Mouse (Mus musculus) left cerebral cortex, postnatal 10 days (tissue): ENCODE data around the gene Add2. TPM values are rescaled to one million over a fixed set of nuclear protein-coding genes. Genes with fewer than 3 reads are reported as not detected.
A peak's percentile ranks its signal among the peaks of the same experiment; 100 is the strongest.
"Not testable (repeated sequence)": the region's sequence is repeated elsewhere in the genome, so short reads cannot be mapped to it uniquely, and the experiment has no call there.

ENCODE experiments used
- DNase-seq, 2 experiments: peaks; one replicate each; pipeline ENCODE4 v3.0.0; 2021 to 2022; ENCODE audit warnings: low spot score in 2 of 2, mixed read lengths in 1 of 2; ENCODE audit errors: extremely low spot score in 1 of 2
- intact Hi-C: fragments of 180-260 bp; cut with DNase I; formaldehyde crosslinking; loops from one replicate; pipeline ENCODE4 v1.15.1; 2025
- total RNA-seq, 2 experiments: library from RNA; stranded (reverse); gene quantifications; 2 replicates each; pipeline ENCODE4 v1.2.3; 2021

Gene Add2
- total RNA-seq, result 100 to 1,000 TPM; 198 to 206 TPM

DNA sequence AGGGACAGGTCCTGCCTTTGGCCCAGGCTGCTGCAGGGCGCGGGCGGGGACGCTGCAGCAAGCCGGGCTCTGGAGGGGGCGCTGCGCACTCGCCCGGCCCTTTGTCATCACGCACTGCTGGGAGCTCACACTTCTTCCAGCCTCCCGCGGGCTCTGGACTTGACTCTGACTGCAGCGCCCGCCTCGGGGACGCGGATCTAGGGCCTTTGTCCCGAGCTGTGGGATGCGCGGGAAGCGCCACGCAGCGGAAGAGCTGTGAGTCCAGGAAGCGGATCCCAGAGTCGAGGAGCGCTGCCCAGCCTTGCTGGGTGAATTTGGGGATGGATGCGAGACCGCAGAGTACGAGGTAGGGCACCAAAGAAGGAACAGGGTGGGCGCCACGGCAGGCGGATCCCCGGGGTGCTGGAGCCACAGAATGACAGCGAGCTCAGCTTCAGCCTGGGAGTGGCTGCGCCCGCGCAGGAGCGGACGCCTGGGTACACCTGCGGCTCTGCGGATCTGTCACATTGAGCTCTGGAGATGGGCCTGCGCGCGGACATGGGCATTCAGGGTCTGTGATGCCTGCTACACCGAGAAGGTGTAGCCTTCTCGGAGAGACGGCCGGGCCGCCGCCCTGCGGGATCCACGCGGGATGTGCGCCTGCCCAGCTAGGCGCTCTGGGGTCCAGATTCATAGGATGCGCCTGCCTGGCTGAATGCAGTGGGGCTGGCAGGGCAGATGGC is at the start of gene Add2:
Gene Add2, plus strand, starts transcription at position 81 of the 722 bp plus-strand sequence.
- intact Hi-C loops, result loop anchor here (5.0 kb wide), 2 partner anchors 59 to 334 kb away; no protein-coding TSS in a partner anchor
- peak; percentile 55 to 75 for DNase-seq

DNA sequence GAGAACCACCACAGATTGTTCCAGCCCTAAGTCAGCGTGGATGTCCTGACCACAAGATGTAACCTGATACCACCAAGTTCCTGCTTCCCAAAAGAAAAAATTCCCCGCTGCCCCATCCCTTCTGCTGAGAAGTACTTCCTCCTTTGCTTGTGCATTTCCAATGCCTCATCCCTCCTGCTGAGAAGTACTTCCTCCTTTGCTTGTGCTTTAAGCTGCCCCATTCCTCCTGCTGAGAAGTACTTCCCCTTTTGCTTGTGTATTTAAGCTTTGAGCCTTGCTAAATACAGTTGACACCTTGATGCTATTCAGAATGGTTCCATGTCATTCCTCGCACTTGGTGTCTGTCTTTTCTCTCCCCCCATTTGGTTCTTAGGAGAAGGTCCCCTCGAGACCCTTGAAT is 49.7 kb upstream of the Add2 start:
- intact Hi-C loops, DNase-seq: not testable (repeated sequence)

DNA sequence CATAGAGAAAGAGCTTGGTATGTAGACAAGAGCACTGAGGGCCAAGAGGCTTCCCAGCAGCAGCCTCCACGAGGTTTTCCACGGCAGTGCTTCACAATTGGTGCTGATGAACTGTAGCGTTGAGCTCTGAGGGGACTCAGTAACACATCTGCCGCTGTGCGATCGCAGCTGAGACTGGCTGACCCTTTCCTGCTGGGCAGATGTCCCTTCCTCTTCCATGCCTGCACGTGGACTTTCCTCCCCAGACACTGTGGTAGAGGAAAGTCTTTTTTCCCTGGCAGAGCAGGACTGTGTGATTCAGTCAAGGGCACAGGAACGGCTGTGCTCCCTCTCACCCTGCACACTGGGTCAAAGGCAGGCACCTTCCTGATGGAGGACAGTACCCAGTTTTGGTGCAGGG is 44.1 kb upstream of the Add2 start:
- intact Hi-C loops, result no loop called here
- no peak for DNase-seq

DNA sequence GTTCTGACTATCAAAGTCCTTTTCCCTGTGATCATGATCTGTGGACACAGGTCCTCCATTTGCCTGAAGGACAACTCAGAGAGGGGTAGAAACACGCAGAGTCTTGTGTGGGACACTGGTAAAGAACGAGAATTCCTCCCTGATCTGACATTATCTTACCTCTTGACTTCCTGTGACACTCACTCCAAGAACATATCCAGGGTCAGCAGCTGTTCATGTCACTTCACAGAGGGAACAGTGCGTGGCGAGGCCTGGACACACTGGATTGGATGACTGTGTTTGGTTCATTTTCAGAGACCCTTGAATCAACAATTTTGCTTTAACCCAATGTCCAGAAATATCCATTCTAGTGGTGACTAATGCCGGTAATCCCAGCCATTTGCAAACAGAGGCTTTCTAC is 38.9 kb upstream of the Add2 start:
- intact Hi-C loops, DNase-seq: not testable (repeated sequence)

DNA sequence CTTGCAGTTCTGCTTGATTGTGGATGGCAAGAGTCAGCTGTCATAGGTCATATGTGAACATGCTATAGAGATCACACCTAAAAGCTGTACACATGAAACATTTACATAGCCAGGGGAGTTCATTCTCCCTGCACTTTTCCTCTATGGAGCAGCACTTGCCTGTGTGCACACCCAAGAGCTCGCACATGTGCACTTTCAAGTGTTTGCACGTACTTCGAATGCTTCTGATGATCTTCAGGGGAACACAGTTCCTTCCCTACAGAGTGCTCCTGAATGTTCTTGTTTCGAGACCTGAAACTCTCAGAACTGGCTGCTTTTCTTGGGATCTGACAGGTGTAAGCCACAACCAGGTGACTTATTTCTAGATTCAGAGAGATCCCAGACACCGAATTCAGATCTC is 37.7 kb upstream of the Add2 start:
- DNase-seq, intact Hi-C loops: not testable (repeated sequence)

DNA sequence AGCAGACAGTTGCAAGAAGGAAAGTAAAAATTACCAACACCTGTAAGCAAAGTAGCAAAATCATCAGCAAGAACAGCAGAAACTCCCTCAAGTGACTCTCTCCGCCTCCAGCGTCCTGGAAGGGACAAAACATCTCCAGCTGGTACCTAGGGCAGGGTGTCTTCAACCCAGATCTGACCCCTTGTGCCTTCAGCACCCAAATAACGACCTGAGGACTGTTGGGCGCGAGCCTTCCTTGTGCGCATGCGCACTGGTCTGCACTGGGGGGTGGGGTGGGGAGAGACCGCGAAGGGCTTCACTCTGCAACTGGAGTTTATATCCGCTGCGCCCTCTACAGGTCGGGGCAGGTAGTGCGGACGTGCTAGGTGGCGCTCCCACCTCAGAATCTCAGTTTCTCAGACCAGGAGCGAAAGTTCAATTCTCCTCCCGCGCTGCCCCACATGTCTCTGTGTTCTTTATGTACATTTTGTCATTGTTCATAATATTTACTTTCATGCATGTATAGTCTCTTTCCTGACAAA is 25.0 kb upstream of the Add2 start:
- intact Hi-C loops, result no loop called here
- no peak for DNase-seq

DNA sequence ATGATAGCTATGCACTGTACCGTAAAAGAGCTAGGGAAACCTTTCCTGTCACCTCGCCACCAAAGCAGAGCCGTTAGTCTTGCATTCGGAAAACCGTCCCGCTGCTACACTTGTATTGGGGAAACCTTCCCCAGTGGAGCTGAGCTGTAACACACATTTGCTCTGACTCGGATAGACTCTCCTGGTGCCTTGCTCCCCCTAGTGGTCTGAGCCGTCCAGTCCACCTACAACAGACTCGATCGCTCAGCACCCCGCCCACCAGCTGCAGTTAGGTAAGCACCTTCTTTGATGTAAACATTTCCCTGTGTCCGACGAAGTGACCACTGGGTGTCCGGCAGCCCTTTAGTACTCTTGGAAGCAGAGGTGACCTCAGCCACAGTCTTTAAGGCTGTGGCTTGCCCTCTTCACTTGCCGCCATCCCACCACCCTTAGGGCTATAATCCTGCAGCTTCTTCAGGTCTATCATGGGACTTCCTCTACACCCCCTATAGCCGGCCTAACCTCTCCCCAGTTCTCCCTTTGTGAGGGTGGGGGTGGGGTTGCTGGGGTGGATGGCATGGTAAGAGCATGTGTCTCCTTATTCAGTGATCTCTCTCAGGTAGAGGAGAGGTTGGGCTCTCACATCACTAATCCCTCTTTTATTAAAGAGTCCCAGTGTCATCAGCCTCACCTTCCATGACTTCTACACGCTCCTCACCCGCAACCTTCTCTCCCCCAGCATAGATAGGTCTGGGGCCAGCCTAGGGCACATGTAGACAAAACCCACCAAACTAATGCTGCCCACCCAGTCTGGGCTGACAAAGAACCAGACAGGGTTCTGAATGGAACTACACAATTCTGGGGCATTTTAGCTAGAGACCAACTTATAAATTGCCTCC is 24.0 kb upstream of the Add2 start:
- intact Hi-C loops, result loop anchor here (5.0 kb wide), 2 partner anchors 42 to 172 kb away; partner anchors contain the start of genes Dusp11 and Nat8
- DNase-seq, result peak; percentile 57 to 83

DNA sequence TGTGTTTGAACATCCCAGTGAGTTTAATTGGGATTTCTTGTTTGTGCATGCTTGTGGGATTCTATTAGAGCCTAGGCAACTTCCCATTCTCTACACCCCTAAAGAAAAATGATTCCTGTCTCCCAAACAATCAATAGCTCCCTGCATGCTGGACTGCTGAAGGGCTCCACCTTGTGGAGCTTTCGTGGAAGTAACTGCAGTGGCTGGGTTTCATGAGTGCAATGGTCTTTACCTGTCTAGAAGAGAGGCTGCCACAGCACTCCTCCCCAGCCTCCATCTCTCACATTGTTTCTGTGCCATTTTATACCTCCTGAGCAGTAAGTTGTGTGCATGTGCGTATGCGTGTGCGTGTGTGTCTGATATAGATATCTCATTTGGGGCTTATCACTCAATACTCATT is 18.5 kb upstream of the Add2 start:
- DNase-seq, result peak; percentile 53 to 54
- intact Hi-C loops, result loop anchor here (5.0 kb wide), 2 partner anchors 48 to 178 kb away; partner anchors contain the start of genes Dusp11 and Nat8

DNA sequence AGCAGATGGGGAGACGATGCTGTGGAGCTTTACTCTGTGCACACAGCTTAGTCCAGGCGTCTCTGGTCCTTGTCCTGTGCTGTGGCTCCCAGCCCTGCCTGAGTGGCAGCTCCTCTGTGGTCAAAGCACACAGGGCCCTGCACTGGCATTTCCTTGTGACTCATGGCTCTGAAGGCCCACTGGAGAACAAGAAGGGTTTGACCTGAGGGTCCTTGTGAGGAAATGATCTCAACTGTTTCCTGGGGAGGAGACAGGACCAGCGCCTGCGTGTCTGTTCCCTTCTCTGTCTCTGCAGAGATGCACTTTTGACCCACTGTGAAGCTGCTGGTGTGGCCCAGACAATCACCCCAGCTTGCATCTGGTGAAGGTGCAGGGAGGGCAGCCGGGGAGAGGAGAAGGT is 13.7 kb upstream of the Add2 start:
- intact Hi-C loops, DNase-seq: not testable (repeated sequence)

DNA sequence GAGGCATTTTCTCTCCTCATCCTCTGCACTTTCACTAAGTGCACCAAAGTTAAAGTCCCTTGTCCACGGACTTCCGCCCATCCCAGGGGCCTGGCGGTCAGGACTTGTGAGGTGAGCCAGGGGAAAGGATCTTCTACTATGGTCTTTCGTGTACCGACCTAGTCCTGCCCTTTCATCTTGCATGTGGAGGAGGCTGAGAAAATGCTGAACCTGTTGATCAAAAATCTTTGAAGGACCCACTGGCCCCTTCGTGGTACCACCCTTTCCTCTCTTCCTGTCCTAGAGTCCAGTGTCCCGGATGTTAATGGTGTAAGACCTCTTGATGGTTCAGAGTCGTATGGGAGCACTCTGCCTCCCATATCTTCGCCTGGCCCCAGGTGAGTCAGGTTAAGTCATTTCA is 12.6 kb upstream of the Add2 start, which contains the start of gene Figla:
Gene Figla, plus strand, starts transcription at position 301 of the 400 bp plus-strand sequence.
- no peak for DNase-seq
- intact Hi-C loops, result no loop called here

DNA sequence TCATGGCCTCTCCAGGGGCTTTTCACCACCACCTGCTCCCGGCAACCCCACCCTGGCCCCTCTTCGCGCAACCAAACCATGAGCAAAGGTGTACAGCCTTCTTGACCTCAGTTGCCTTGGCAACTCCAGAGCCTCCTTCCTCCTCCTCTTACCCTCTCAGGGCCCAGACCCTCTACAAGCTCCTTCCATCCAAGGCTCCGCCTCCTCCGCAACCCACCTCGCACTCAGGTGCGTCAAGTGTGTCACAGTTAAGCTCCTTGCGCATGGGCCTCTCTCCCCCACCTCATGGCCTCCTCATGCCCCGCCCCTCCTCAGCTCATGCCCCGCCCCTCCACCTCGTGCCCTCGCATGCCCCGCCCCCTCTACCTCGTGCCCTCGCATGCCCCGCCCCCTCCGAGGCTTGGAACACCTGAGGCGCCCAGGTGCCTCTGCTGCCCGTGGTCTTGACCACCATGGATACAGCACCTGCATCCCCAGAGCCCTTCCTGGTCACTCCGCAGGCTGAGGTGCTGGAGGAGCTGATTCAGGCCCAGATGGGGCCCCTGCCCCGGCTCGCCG is 11.6 kb upstream of the Add2 start:
- no peak for DNase-seq
- intact Hi-C loops, result no loop called here

DNA sequence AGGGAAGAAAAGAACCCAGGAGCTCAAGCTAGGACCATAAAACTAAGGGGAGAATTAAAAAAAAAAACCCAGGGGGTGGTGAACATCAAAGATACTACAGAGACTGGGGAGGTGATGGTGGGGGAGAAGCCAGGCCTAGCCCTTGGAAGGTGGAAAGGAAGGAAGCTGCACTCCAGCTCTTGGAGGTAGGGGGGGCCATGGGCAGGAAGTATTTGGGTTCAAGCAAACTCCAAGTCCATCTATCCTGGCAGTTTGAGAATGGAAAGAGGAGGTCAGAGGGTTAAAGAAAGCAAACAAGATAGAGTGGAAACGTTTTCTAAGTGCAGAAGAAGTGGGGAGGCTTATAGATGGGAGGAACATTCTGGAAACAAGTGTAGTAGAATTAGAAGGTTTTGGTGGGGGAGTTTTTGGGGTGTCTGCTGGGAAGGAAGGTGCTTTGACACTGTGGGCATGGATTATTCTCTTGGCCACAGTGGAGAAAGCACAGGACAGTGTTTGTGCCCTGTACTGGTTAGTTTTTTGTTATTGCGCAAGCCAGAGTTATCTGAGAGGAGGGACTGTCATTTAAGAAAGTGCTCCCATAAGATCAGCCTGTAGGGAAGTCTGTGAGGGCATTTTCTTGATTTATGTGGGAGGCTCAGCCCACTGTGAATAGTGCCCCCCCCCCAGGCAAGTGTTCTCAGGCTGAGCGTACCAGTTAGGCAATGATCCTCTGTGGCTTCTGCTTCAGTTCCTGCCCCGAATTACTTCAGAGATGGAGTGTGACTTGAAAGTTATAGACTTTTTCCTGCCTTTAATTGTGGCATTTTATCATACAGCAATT is 8.9 kb upstream of the Add2 start:
- peak in 1 of 2 experiments; percentile 12 for DNase-seq
- intact Hi-C loops, result no loop called here

DNA sequence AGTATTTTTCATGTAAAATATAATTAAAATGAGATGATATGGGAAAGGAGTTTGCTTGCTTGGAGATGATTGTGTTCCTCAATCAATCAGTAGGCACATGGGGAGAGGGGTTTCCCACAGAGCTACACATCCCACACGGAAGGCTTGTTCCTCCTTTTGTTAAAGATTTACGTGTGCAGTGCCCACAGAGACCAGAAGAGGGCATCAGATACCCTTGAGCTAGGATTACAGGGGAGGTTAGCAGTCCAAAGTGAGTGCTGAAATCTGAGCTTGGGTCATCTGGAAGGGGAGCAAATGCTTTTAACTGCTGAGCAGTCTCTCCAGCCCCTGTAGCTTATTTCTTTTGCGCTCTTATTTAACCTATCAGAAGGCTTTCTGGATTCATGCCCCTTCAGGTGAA is 7.5 kb upstream of the Add2 start:
- intact Hi-C loops, result no loop called here
- DNase-seq, result peak in 1 of 2 experiments; percentile 27

DNA sequence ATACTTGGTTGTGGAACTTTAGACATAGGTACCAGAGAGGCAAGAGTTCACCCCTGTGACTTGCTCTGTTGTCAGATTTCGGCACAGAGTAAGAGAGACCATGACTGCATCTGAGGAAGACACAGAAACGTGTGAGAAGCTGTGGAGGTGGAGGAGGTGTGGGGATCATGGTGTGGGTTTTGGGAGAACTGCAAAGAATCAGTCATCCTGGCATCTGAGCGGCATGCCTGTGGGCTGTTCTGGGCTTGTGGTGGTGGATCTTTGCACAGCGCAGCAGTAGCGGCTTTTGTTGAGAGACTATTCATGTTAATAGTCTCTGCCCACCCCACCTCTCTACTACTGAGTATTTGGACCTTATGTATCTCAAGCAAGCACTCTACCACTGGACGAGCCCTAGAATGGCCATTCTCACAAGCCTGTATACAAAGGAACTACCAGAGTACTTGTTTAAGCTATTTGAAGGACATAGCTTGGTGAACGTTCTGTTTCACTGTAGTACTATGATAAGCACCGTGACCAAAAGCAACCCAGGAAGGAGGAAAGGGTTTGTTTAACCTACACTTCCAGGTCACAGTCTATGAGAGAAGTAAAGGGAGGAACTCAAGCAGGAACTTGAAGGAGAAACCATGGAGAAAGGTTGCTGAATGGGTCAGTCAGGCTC is 1.7 kb upstream of the Add2 start:
- no peak for DNase-seq

DNA sequence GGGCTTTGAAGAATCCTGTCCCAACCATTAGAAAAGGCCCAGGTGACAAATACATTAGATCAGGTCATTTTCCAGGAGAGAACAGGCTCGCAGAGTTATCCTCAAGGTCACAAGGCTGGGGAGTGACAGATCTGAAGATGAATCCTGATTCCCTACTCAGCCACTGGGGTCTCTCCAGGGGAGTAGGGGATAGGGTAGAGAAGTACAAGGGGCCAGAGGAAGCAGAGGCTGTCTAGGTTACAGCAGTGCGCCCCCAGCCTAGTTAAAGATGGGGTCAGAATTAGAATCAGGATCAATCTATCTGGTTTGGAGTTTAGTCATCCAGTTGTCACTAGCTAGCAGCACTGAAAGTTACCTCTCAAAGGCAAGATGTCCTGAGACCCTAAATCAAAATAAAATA is 331 bp upstream of the Add2 start:
- no peak for DNase-seq
- intact Hi-C loops, result loop anchor here (5.0 kb wide), 2 partner anchors 59 to 334 kb away; no protein-coding TSS in a partner anchor

More for the DNA sequence above, 1.7 kb upstream of the Add2 start:
- intact Hi-C loops, result loop anchor here (5.0 kb wide), 2 partner anchors 61 to 336 kb away; no protein-coding TSS in a partner anchor

DNA sequence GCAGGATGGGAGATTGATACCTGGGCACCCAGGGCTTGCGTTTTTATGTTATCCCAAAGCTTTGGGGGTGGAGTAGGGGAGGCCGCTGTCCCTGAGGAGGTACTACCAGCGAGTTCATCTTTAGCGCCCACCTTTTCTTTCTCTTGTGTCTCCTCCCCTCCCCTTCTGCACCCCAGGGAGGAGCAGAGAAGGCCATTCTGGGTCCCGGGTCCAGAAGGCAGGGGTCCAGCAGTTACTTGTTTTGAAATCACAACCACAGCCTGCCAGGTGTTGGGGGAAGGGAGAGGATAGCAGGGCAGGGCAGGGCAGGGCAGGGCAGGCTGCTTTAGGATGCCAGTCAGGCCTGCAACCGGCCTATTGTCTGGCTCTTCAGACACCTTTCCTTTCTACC is 837 bp downstream of the Add2 start:
- DNase-seq, result no peak
- intact Hi-C loops, result loop anchor here (5.0 kb wide), 2 partner anchors 58 to 333 kb away; no protein-coding TSS in a partner anchor

DNA sequence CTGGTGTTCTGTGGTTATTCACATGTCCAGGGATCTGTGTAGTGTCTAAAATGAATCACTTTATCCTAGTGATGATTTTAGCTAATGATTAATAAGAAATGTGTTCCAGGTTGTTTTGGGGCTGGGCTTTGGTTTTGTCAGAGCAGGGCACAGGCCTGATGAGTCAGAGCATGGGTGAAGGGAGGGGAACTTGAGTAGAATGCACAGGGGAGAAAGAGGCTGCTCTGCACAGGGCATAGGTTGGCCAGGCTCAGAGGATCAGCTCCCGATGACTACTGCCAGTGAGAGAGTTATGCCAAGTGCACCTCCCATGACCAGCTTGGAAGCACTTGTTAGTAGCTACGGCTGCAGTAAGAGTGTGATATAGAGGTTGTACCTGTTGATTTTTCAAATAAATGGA is 3.0 kb downstream of the Add2 start:
- no peak for DNase-seq
- intact Hi-C loops, result loop anchor here (5.0 kb wide), 1 partner anchor 36 kb away; no protein-coding TSS in a partner anchor
